Mouse (Mus musculus): ENCODE results near the gene Tpst2. TPM values are rescaled to one million over a fixed set of nuclear protein-coding genes. Genes with fewer than 3 reads are reported as not detected.
A peak's percentile ranks its signal among the peaks of the same experiment; 100 is the strongest.

The Tpst2 gene
- total RNA-seq, 2 experiments from 2014 or later, result 198 to 275 TPM

DNA sequence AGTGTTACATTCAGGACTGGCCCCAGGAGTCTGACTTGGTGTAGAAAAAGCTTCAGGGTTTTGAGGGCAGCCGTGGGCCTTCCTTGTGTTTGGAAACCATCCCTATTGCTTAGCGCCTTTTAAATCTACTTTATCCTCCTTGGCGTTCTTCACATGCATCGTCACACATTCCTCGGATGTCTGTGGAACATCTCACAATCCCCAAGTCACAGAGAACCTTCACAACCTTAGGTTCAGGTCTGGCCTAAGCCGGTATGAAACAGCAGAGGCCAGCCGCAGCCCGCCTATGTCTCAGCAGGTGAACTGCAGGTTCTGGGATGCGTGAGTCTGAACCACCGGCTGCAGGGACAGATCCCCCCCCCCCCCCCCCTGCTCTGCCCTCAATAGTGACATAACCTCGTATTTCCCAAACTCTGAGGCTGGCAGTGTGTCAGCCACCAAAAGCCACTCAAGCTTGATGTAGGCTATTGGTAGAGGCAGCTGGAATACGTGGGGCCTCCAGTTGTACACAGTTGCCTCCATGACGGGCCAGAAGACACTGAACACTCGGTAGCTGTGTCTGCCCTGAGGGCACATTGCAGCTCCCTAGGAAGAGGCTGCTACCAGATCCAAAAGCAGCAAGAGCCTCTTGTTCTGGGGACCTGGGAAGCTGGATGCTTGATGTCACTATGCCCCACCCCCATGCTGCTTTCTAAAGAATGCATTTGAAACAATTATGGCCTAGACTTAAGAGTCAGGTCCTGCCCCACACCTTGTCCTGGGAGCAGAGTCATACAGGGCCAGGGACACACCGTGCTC lies 4.6 kb downstream of the Tpst2 start:
- peak in 1 of 2 experiments; percentile 43 for DNase-seq

DNA sequence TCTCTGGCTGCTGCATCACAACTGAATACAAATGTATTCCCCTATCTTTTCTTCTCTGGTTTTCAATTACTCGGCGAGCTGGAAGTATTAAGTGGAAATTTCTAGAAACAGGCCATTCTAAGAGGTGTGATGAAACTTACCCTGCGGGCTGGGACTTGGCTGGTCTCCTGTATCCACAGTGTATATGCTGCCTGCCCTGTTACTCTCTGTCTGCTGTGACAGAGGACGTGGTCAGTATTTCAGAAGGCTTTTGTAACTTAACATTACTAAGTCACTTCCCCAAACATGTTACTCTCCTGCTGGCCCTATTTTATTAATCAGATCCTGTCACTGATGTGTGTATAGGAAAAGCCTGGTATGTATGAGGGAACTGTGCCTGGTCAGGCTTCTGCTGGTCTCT lies 5.2 kb downstream of the Tpst2 start:
- no peak for DNase-seq

DNA sequence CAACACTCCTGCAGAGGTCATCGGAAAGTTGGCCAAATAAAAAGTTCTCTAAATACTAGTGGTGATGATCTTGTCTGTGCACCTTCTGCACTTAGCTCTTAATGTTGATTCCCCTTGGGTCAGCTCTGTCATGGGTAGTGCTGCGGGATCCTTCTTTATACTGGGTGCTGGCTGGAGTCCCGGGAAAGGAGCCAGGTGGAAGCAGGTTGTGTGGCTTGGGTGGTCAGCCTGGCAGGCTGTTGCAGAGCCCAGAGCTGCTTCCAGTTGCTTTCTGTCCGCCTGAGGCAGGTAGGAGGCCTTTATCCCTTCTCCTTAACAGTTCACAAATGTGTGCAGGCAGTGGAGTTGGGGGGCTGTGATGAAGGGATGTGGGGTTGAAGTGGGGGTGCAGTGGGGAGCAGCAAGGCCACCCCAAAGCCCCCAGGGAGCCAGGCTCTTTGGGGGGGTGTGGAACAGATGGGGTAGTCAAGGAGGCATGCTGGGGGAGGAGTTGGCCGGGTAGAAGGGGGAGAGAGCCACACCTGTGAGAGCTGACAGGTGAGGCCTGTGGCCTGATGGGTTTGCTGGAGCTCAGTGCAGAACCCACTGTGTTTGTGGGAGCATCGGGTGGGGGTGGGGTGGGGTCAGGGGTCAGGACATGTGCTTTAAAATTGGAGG lies 5.8 kb downstream of the Tpst2 start:
- DNase-seq, result peak in 1 of 2 experiments; percentile 64

DNA sequence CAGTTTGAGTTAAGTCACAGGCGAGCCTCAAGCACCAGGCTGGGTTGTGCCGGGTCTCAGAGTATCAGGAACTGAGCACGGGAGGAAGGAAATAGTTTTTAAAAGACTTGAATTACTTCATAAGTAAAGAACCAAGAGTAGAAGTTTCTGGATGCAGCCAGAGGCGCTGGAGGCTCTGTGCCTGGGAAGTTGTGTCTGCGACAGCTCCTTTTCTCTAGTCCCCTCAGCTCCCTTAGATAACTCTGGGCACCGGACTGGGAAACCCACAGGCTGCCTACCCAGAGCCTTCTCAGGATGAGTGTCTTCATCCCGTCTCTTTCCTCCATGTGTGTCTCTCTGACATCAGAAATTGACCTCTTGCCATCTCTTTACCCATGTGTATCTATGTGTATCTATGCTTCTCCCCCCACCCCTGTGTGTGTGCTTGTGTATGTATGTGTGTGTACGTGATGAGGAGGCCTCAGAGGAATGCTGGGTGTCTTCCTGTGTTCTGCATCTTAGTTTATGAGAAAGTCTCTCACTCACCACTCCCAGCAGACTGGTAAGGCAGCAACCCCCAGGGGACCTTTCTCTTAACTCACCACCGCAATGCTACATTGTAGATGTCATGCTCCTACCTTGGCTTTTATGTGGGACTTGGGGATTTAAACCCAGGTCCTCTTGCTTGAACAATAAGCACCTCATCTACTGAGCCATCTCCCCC lies 6.4 kb downstream of the Tpst2 start:
- no peak for DNase-seq

DNA sequence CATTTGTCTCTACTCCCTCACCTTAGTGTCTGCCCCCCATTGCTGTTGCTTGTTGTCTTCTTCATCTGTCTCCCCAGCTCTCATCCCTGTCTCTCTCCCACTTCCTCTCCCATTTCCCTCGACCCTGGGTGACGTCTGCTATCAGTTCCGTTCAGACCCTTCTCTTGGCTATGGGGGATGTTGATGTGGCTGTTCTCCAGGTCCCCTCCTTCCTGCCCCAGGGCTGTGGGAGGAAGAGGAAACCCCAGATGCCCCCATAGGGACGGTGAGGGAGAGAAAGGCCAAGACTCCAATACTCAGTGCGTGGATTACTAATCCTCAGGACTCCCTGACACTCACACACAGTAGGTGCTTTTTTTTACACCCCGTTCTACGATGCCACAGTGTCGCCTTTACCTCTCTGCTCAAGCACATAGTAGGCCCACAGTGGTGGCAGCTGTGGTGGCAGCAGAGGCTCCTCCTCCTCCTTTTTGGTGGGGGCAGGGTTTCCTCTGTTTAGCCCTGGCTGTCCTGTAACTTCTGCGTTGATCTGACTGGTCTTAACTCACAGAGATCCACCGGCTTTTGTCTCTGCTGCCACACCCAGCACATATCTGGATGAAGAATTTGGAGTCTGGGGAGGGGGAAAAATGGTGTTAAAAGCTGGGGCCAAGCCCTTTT lies 7.2 kb downstream of the Tpst2 start:
- peak in 1 of 2 experiments; percentile 63 for DNase-seq

DNA sequence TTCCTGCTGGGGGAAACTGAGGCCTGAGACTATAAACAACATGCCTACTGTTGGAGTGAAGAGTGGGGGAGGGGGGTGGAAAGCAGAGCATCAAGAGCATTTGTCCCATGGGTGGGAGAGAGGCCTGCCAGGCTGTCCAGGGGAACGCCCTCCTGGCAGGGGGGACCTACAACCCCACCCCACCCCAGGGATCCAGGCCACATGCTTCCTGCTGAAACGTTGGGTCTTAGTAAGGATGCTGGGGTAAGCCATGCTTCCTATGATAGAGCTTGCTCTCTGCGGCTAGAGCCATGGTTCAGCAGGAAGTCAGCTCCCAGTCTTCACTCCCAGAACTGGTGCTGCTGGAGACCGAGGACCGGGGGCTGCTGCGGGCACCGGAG lies 7.7 kb downstream of the Tpst2 start:
- DNase-seq, result no peak

DNA sequence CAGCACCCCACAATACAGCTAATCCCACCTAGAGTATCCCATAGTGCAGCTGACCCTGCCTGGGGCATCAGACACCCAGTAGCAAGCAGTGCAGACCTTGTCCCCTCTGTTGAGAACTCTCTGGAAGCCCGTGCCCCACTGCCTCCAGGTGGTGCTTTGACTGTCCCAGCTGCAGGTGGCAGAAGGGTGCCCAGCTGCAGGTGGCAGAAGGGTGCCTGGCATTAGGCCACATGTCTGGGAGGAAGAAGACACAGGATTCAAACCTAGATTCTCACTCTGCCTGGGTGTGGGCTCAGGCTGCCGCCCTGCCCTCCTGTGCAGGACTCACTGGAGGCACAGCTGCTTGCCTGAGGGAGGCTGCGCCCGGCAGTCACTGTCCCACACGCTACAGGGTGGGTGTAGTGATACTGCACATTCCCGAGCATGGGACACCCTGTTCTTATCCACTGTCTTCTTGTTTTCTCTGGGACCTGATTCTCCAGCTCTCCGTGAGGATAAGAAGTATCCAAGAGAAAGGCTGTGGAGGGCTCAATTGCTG lies 9.1 kb downstream of the Tpst2 start:
- DNase-seq, result no peak

DNA sequence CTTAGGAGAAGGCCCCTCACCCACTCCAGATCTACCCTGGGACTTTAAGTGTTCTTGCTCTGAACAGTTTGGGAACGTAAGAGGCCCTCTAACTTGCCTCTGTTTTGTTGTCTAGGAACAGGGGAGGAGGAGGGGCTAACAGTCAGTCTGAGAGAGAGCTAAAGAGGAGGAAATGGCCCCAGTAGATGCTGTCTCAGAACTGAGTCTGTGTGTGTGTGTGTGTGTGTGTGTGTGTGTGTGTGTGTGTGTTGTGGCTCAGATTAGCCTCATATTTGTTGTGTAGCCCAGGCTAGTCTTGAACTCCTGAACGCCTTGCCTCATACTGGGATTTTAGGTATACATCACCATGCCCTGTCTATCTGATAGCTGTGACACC lies 10.1 kb downstream of the Tpst2 start:
- DNase-seq, result no peak

DNA sequence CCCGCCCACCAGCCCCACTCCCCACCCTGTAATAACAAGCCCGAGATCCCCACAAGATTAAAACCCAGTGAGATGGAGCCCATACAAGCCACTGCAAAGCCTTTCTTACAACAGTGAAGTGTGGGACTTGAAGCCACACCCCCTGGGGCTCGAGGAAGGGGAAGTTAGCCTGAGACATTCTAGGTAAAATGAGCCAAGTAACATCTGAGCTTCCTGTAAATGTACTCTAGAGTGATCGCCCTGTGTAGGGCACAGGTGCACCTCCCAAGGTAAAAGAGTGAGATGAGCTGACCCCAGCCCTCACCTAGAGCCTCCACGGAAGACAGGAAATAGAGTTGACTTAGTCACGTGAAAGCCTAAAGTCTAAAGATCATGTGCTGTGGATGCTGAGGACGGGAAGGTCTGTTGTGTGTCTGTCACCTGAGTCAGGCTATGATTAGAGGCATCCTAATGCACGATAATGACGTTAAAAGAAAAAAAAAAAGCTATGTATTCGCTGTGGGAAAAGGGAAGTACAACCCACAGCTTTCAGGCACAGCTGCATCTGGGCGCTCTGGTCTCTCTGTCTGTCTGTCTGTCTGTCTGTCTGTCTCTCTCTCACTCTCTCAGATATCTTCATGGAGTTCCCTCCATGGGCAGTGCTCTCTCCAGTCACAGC lies 10.6 kb downstream of the Tpst2 start:
- no peak for DNase-seq

DNA sequence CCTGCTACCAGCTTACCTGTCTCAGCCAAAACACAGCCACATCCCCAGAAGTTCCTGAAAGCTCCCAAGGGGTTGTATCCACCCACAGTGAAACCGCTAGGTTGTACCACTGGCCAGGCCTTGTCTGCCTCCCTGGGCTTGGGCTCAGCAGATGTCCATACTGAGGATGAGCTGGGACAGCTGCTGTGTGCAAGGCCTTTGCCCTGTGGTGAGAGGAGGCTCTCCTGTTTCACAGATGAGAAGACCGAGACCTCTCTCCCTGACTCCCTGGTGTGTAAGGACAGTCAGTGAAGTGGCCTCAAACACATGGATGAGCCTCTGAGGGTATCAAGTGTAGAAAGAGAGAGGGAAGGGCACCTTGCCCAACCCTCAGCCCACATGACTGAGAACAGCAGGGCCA lies 11.2 kb downstream of the Tpst2 start:
- no peak for DNase-seq

DNA sequence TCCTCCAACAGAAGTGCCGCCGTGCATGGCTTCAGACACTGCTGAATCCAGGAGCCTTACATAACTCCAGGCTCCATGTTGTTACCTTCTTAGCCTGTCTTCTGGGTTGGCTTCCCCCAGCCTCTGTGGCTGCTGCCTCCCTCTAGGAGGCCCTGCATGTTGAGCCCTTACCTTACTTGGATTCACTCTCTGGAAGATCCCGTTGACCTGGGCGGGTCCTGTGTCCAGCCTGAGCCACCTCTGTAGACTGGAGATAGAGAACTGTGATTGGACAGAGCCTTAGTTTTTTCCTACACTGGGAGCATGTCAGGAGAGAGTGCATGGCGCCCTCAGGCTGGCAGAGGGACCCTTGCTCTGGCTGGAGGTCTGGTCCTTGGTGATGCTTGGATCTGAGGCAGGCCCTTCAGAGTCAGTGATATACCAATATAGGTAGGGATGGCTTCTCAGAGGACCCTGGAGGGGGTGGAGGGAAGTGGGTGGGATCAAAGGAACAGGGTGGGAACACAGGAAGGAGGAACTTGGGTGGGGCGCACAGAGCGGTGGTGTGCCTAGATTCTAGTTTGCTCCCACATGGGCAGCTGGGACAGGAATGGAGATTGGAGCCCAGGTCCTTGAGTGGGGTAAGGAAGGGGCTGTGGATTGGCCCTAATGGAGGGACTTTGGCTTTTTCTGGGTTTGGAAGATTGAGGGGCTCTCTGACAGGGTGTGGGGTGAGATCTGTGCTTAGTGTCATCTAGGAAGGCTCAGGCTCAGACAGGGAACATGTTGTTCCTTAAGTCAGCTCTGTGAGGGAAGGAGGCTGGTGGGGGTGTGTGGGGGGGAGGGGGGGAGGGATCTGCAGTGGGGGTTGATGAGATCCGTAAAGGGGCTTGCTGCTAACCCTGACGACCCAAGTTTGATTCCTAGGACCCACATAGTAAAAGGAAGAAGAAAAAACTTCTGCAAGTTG lies 12.0 kb downstream of the Tpst2 start:
- DNase-seq, result peak in 1 of 2 experiments; percentile 41

DNA sequence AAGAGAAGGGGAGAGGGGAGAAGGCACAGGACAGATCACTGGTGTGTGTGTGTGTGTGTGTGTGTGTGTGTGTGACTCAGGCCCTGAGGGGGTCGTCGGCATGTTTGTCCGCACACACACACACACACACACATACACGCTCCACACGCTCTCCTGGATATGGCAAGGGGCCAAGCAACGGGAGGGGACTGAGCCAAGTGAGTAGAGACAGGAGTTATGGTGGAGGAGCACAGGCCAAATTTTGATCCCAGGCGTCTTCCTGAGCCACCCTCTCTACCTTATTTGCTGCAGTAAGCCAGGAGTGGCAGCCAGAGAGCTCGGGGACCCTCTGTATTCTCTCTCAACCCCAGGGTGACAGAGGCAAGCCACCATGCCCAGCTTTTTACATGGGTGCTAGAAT lies 12.7 kb downstream of the Tpst2 start:
- DNase-seq, result peak; percentile 72 to 77

DNA sequence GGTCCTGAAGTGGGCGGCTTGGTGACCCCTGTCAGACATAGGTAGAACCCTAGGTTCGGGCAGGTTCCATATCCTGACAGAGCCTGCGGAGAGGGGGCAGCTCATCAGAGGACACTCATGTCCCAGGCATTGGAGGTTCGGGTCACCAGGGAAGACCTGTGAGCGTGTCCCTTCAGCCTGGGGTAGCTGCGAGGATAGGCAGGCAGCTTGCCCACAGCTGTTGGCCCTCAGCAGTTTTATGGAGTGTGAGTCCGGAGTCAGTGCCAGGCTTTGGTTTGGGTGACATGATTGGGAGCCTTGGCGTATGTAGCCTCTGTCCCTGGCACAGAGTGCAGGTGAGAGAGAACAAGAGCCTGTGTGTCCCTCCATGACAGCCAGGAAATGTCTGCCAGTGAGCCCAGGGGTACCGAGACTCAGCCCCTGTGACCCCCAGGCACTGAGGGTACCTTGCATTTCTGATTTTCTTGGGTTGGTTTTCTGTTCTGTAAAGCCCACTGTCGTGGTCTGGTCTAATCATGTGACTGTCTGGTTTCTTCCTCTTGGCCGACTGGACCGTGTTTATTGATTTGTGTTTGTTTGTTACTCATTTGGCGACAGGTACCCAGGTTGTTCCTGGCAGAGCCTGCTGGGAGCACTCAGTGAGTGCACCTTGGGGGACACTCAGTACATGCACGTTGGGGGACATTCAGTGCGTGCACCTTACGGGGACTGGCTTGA lies 13.5 kb downstream of the Tpst2 start:
- DNase-seq, result peak; percentile 74 to 75

DNA sequence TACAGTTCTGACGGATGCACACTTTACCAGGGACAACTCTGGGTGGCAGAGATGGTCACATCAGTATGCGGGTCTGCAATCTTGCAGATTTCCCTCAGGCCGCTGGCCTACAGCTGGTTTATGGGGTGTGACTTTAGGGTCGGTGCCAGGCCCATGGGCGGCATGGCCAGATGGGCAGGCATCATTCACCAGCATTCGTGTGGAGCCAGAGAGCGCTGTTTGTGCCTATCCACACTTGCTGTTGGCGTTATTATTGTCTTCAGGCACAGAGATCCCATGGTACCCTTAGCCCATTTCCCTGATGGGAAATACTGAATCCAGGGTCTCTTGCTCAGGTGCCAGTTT lies 14.0 kb downstream of the Tpst2 start:
- no peak for DNase-seq

DNA sequence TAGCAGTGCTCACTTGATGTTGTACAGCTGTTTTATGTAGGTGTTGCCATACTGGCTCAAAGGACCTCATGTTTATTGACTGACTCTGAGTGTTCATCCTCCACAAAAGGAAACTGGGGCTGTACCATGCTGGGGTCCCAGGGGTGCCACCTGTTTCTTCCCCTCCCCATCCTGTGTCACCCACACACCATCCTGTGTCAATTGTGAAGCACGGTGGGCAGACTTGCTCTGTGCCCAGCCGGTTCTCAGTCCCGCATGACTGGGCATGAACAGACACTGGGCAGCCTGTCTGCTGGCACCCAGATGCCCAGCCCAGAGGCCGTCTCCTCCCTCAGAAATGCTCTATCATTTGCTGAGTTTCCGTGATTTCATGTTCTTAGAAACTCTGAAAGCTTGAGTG lies 15.4 kb downstream of the Tpst2 start:
- peak in 1 of 2 experiments; percentile 49 for DNase-seq

DNA sequence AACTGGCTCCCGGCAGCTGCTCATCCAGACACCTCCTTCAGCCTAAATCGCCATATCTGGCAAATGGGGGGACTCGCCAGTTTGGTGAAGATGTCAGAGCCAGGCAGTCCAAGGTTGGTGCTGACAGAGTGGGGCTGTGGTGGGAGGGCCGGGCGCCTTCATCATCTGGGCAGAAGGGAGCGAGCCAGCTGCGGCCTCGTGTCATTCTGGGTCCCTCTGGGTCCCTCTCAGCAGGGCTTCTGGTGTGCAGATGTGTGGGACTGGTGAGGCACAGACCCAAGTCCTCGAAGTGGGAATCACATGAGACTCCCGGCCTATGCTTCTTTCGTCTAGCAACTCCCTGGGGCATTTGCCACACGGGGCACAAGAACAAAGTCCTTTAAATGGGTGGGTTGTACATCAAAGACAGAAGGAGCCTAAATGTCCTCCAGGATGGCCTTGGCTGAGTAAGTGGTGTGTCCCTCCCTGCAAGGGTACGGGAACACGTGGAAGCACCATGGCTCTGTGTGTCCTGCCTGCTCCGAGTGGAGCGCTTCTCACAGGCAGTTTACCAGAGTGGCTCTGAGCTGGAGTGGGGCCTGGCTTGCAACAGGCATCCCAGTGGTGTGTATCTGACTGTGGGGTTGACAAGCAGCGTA lies 16.0 kb downstream of the Tpst2 start:
- peak; percentile 69 to 74 for DNase-seq

DNA sequence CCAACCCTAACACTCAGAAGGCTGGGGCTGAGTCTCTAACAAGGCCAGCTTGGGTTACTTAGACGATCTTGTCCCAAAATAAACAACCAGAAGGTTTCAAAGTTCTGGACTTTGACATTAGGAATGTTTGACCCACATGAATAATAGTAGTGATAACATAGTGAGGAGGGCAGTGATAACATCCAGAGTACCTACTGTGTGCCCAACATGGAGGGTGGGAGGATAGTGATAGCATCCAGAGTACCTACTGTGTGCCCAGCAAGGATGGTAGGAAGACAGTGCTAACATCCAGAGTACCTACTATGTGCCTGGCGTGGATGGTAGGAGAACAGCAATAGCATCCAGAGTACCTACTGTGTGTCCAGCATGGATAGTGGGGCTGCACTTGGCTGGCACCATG lies 17.3 kb downstream of the Tpst2 start:
- no peak for DNase-seq

DNA sequence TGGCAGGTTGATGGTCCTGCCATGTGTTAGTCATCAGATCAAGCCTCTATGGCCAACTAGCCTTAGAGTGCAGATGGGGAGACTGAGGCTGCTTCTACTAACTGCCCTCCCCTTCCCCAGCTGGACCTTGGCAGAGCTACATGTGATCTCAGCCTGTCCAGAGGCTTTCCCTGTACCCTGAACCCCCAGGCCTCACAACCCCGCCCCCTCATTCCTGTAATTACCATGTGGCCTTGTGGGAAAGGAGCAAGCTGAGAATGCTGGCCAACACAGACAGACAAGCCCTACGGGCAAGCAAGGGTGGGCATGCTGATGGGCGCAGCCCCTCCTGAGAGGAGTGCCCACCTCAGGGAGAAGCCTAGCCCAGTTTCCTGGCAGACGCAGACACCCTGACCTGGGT lies 18.2 kb downstream of the Tpst2 start:
- peak in 1 of 2 experiments; percentile 47 for DNase-seq

DNA sequence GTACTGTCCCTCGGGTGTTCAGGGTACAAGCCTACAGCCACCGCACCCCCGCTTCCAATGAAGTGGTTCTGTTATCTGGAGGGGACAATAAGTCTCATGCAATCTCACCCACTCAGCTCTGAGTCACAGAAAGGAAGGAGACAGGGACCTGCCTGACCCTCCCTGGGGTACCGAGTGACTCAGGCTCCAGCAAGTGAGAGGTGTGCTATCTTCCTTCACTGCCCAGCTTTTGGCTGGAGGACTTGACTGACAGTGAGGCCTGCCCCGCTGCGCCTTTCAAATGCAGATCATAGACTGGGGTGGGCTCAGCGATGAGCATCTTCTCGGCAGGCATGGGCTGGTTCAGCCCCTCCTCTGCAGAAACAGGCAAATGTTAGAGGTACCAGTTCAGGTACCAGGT lies 18.7 kb downstream of the Tpst2 start:
- peak; percentile 69 to 78 for DNase-seq

DNA sequence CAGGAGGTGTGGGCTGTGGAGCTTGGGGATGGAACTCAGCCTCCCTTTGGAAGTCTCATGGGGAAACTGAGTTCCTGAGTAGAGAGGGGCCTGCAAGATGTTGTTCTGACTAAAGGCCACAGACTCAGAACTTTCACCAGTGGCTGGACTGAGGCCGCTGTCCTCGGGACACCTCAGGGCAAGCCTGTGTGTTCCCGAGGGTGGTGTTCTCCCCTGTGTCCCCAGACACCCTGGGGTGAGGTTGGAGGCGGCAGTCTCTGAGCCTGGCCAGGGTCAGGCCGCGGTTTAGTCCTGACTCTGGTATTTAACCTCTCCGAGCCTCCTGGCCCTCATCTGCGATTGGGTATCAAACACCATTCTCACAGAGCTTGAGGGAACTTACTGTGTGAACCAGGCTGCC lies 19.1 kb downstream of the Tpst2 start:
- DNase-seq, result peak in 1 of 2 experiments; percentile 47
